ENCODE assay signal across 9 mouse cellular contexts in genomic region chr1:165662426-165663192, GRCm38 (mm10). TPM values are rescaled to one million over a fixed set of nuclear protein-coding genes. Genes with fewer than 3 reads are reported as not detected.
DNase-seq lines count a peak whose midpoint lies in the region; ATAC-seq and TF ChIP-seq lines count a peak whose summit lies in the region.
"Had no signal": no experiment of that assay in that cellular context is flagged by ENCODE, and none has a peak within 500 bp of the region (broad histone marks: within the 10 kb centered on the region; RNA-seq: fewer than 3 reads in every experiment).

No protein-coding gene starts in this region.

- H3K4me3 ChIP-seq in cerebellum, adult 2 months (replicated peaks; ENCODE audit: insufficient read depth, low read depth, low read length) = no peak overlapping the region
- H3K4me3 ChIP-seq in midbrain, embryonic 10.5 days = no peak overlapping the region
- no peak overlapping the region for H3K4me3 ChIP-seq in midbrain, embryonic 11.5 days (ENCODE audit: low read depth, low read length)
- no peak overlapping the region for H3K4me3 ChIP-seq in heart, postnatal 0 days (ENCODE audit: low read depth, low read length)
- H3K4me3 ChIP-seq in small intestine, adult 2 months (ENCODE audit: low read depth, low read length) = no peak overlapping the region

- 0 out of 2 replicates have a peak overlapping the region, but pooled peaks have one; percentile 65 for H3K27ac ChIP-seq in cerebellum, adult 2 months (ENCODE audit: insufficient read depth, low read length)
- peak overlapping the region; percentile 61 for H3K27ac ChIP-seq in midbrain, embryonic 10.5 days (replicated peaks)
- H3K27ac ChIP-seq in midbrain, embryonic 11.5 days (ENCODE audit: low read depth, low read length) = no peak overlapping the region
- peak overlapping the region; percentile 82 for H3K27ac ChIP-seq in heart, postnatal 0 days (ENCODE audit: low read depth)
- peak overlapping the region; percentile 55; the same call in 1 of the 2 replicates for H3K27ac ChIP-seq in small intestine, adult 2 months (ENCODE audit: insufficient read depth, low read depth, low read length)

- H3K9ac ChIP-seq in midbrain, embryonic 11.5 days (ENCODE audit: low read length) = no peak overlapping the region
- H3K9ac ChIP-seq in heart, postnatal 0 days (replicated peaks; ENCODE audit: low read depth, low read length) = peak overlapping the region; percentile 3; the same call in 1 of the 2 replicates

- H3K9me3 ChIP-seq in midbrain, embryonic 10.5 days (replicated peaks) = no peaks in the 10 kb centered on the region
- no peaks in the 10 kb centered on the region for H3K9me3 ChIP-seq in midbrain, embryonic 11.5 days (ENCODE audit: control insufficient read depth, low read length)
- no peaks in the 10 kb centered on the region for H3K9me3 ChIP-seq in heart, postnatal 0 days (replicated peaks; ENCODE audit: control insufficient read depth, low read length)

- no peak for TF ChIP-seq EP300 in heart, postnatal 0 days (IDR thresholded peaks at IDR 0.05; ENCODE audit: low read depth)

- no peak for TF ChIP-seq CTCF in cerebellum, adult 2 months (IDR thresholded peaks at IDR 0.05; ENCODE audit: borderline replicate concordance, insufficient read depth, low read depth, low read length)
- TF ChIP-seq CTCF in heart, postnatal 0 days (IDR thresholded peaks at IDR 0.05; ENCODE audit: low read depth) = no peak
- no peak for TF ChIP-seq CTCF in small intestine, adult 2 months (IDR thresholded peaks at IDR 0.05; ENCODE audit: extremely low read depth, insufficient read length, insufficient replicate concordance, low read depth, low read length)

- WGBS in cerebellum, adult 2 months = 39% methylated on average over 15 of the region's 15 CpGs
- 62% methylated on average over 15 of the region's 15 CpGs for WGBS in midbrain, embryonic 10.5 days
- 55% methylated on average over 15 of the region's 15 CpGs for WGBS in midbrain, embryonic 11.5 days
- WGBS in heart, postnatal 0 days = 40% methylated on average over 15 of the region's 15 CpGs
- 65% methylated on average over 15 of the region's 15 CpGs for WGBS in small intestine, adult 2 months

- no peaks in the 10 kb centered on the region for H3K27me3 ChIP-seq in cerebellum, adult 2 months (ENCODE audit: control insufficient read depth, insufficient read depth, low read length)
- no peaks in the 10 kb centered on the region; the same call in 1 of the 2 replicates for H3K27me3 ChIP-seq in midbrain, embryonic 10.5 days (ENCODE audit: low read depth, poor library complexity, severe bottlenecking)
- H3K27me3 ChIP-seq in midbrain, embryonic 11.5 days (ENCODE audit: control insufficient read depth, insufficient read depth, low read length) = no peaks in the 10 kb centered on the region
- H3K27me3 ChIP-seq in heart, postnatal 0 days (ENCODE audit: control insufficient read depth, insufficient read depth, low read length) = no peaks in the 10 kb centered on the region
- H3K27me3 ChIP-seq in small intestine, adult 2 months (ENCODE audit: control insufficient read depth, insufficient read depth, low read length) = no peaks in the 10 kb centered on the region

- H3K4me2 ChIP-seq in midbrain, embryonic 11.5 days = no peak overlapping the region
- no peak overlapping the region for H3K4me2 ChIP-seq in heart, postnatal 0 days (ENCODE audit: low read depth, low read length)

- peak; percentile 33 to 38 for DNase-seq in cerebellum, adult 2 months
- no peak for DNase-seq in cerebellum, adult 8-10 months
- DNase-seq in midbrain, embryonic 10.5 days (ENCODE audit: low spot score) = no peak
- DNase-seq in midbrain, embryonic 11.5 days (ENCODE audit: low spot score, missing footprints) = no peak
- peak; percentile 72 for DNase-seq in heart, postnatal 0 days (ENCODE audit: low spot score)
- no peak for DNase-seq in lung, adult 18-20 months
- no peak for DNase-seq in frontal cortex, postnatal 25 days (ENCODE audit: low spot score in 2 of 2)
- DNase-seq: left cerebral cortex, postnatal 4 days had no signal

- ATAC-seq in midbrain, embryonic 11.5 days (ENCODE audit: low FRiP score) = no peak
- ATAC-seq in heart, postnatal 0 days (ENCODE audit: insufficient read depth, low read depth) = peak; percentile 72

- no peak for TF ChIP-seq POLR2A in cerebellum, adult 2 months (IDR thresholded peaks at IDR 0.05; ENCODE audit: borderline replicate concordance, insufficient read depth, low read length)
- TF ChIP-seq POLR2A in small intestine, adult 2 months (IDR thresholded peaks at IDR 0.05; ENCODE audit: low read depth, low read length) = no peak

- H3K36me3 ChIP-seq in midbrain, embryonic 10.5 days = no peaks in the 10 kb centered on the region
- no peaks in the 10 kb centered on the region for H3K36me3 ChIP-seq in midbrain, embryonic 11.5 days (ENCODE audit: control insufficient read depth, insufficient read depth, low read length)
- peaks cover 54% of the 10 kb centered on the region for H3K36me3 ChIP-seq in heart, postnatal 0 days (replicated peaks; ENCODE audit: control insufficient read depth, insufficient read depth, low read length)
- peaks cover 2% of the 10 kb centered on the region; the same call in 1 of the 2 replicates for H3K36me3 ChIP-seq in small intestine, adult 2 months (ENCODE audit: control insufficient read depth, insufficient read depth, low read length)

- H3K4me1 ChIP-seq in cerebellum, adult 2 months (ENCODE audit: control insufficient read depth, insufficient read depth, low read length) = peaks cover 14% of the 10 kb centered on the region
- H3K4me1 ChIP-seq in midbrain, embryonic 10.5 days = peaks cover 15% of the 10 kb centered on the region
- peaks cover 7% of the 10 kb centered on the region for H3K4me1 ChIP-seq in midbrain, embryonic 11.5 days (ENCODE audit: control insufficient read depth, insufficient read depth, low read length)
- peaks cover 37% of the 10 kb centered on the region for H3K4me1 ChIP-seq in heart, postnatal 0 days (ENCODE audit: control insufficient read depth, insufficient read depth)
- H3K4me1 ChIP-seq in small intestine, adult 2 months (ENCODE audit: control insufficient read depth, insufficient read depth, insufficient read length, low read length) = no peaks in the 10 kb centered on the region; the same call in 1 of the 2 replicates

RNA-seq across cellular contexts. Expression of gene Mpzl1, which starts 28.3 kb away (rescaled TPM):
- 54.5 and 57.0 TPM in 2 replicates for polyA plus RNA-seq in cerebellum, adult 2 months (2012; rRNA removed)
- polyA plus RNA-seq in midbrain, embryonic 10.5 days (2016; fragmentation: Nextera tagmentation; extraction: Ambion mirVana) = 134 TPM in 2 replicates
- 141 and 144 TPM in 2 replicates for polyA plus RNA-seq in midbrain, embryonic 11.5 days (2014; fragmentation: Nextera tagmentation; extraction: Ambion mirVana)
- total RNA-seq in heart, postnatal 0 days (2014; rRNA removed; ENCODE audit: low replicate concordance) = 16.6 and 17.9 TPM in 2 replicates
- polyA plus RNA-seq in heart, postnatal 0 days (2015; fragmentation: Nextera tagmentation; extraction: Ambion mirVana) = 57.1 and 57.5 TPM in 2 replicates
- 15.4 and 24.8 TPM in 2 replicates for polyA plus RNA-seq in small intestine, adult 2 months (2012; rRNA removed)

RNA-seq across cellular contexts. Expression of gene Rcsd1, which starts 46.9 kb away (rescaled TPM):
- polyA plus RNA-seq in cerebellum, adult 2 months (2012; rRNA removed) = 3.8 and 4.6 TPM in 2 replicates
- polyA plus RNA-seq in midbrain, embryonic 10.5 days (2016; fragmentation: Nextera tagmentation; extraction: Ambion mirVana) = 8.6 and 8.7 TPM in 2 replicates
- 5.9 and 6.6 TPM in 2 replicates for polyA plus RNA-seq in midbrain, embryonic 11.5 days (2014; fragmentation: Nextera tagmentation; extraction: Ambion mirVana)
- total RNA-seq in heart, postnatal 0 days (2014; rRNA removed; ENCODE audit: low replicate concordance) = 88.6 and 94.0 TPM in 2 replicates
- 103 and 116 TPM in 2 replicates for polyA plus RNA-seq in heart, postnatal 0 days (2015; fragmentation: Nextera tagmentation; extraction: Ambion mirVana)
- polyA plus RNA-seq in small intestine, adult 2 months (2012; rRNA removed) = 4.7 and 9.2 TPM in 2 replicates

Comparison
In these comparisons a context has a peak if more than half of its experiments do, and no peak if none do; other contexts are left out.
1. DNase-seq: peak in cerebellum, adult 2 months (2 of 2) and heart, postnatal 0 days (single experiment); none in cerebellum, adult 8-10 months (single experiment), midbrain, embryonic 10.5 days (single experiment), midbrain, embryonic 11.5 days (single experiment), lung, adult 18-20 months (0 of 2) and frontal cortex, postnatal 25 days (0 of 2).
2. RNA of gene Rcsd1, which starts 46.9 kb away (polyA plus RNA-seq): 103 to 116 TPM in heart, postnatal 0 days; 4.7 to 9.2 TPM in small intestine, adult 2 months, 8.6 to 8.7 TPM in midbrain, embryonic 10.5 days, 5.9 to 6.6 TPM in midbrain, embryonic 11.5 days and 3.8 to 4.6 TPM in cerebellum, adult 2 months; every median in the first group is over 10 times any median in the second.